Mouse (Mus musculus) neural tube, embryonic 14.5 days (tissue): ENCODE measurements around the gene Eomes. TPM values are rescaled to one million over a fixed set of nuclear protein-coding genes. Genes with fewer than 3 reads are reported as not detected.

Source experiments
- ATAC-seq: fragments of 200-750 bp; cut with Nextera tagmentation; 2 replicates; pipeline ENCODE4 v1.8.0; 2017; ENCODE audit warnings: low read depth, mild to moderate bottlenecking, moderate TSS enrichment, moderate library complexity
- H3K27ac ChIP-seq: fragments of 300-500 bp; sonication (generic); 2 replicates; pipeline ENCODE4 v1.5.1; 2014; ENCODE audit warnings: low read depth, mild to moderate bottlenecking, control low read depth, low read length, moderate library complexity, mixed read lengths
- H3K27me3 ChIP-seq: fragments of 300-500 bp; sonication (generic); 2 replicates; pipeline ENCODE4 v1.6.1; 2014; ENCODE audit warnings: low read length; ENCODE audit not compliant: control insufficient read depth, insufficient read depth
- H3K36me3 ChIP-seq: fragments of 300-500 bp; sonication (generic); 2 replicates; pipeline ENCODE4 v1.6.1; 2014; ENCODE audit warnings: low read length, mixed read lengths; ENCODE audit not compliant: control insufficient read depth, insufficient read depth
- H3K4me1 ChIP-seq: fragments of 300-500 bp; sonication (generic); 2 replicates; pipeline ENCODE4 v1.6.1; 2014; ENCODE audit warnings: low read length; ENCODE audit not compliant: control insufficient read depth, insufficient read depth
- H3K4me2 ChIP-seq: fragments of 300-500 bp; sonication (generic); 2 replicates; pipeline ENCODE4 v1.6.1; 2014; ENCODE audit warnings: mild to moderate bottlenecking, low read depth, low read length, control low read depth
- H3K4me3 ChIP-seq: fragments of 300-500 bp; sonication (generic); 2 replicates; pipeline ENCODE4 v1.5.1; 2014; ENCODE audit warnings: low read depth, low read length, control low read depth, mixed read lengths
- H3K9ac ChIP-seq: fragments of 300-500 bp; sonication (generic); replicated peaks from 2 replicates; pipeline ENCODE4 v1.6.1; 2014; ENCODE audit warnings: low read depth, mild to moderate bottlenecking, control low read depth, low read length, mixed read lengths
- H3K9me3 ChIP-seq: fragments of 300-500 bp; sonication (generic); 2 replicates; pipeline ENCODE4 v1.6.1; 2016; ENCODE audit warnings: low read length; ENCODE audit not compliant: control insufficient read depth
- WGBS: fragments of 180-500 bp; shearing (Covaris S2); extraction: QIAGEN DNeasy Blood & Tissue Kit; methylation state at CpG from one replicate; pipeline ENCODE4 v1.1.7; 2014; 5-methylcytosine and 5-hydroxymethylcytosine counted together
- polyA plus RNA-seq: library from polyadenylated mRNA; unstranded; fragments of >200 nt; fragmentation: Nextera tagmentation; extraction: Ambion mirVana; gene quantifications from 2 replicates; pipeline ENCODE4 v1.2.1, GENCODE M21; 2014

The Eomes gene
- polyA plus RNA-seq, 1 experiment from 2014 or later = not detected

DNA sequence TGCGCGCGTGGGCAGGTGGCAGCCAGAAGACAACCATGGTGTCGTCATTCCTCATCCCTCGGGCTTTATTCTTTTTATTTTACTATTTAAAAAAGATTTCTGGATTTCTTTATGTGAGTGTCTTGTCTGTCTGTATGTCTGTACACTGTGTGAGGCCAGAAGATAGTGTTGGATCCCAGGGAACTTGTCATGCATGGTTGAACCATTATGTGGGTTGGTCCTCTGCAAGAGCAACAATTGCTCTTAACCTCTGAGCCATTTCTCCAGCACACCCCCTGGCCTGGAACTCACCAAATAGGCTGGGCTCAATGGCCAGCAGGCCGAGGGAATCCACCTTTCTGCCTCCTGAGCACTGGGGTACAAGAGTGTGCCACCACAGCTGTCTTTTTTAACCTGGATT is 29.5 kb downstream of the Eomes start:
- 77% methylated on average over 6 of the region's 6 CpGs for WGBS
- Histone ChIP-seq H3K4me1 (peaks cover 10% of the 10 kb centered on the region), H3K4me2 (peak overlapping the region; percentile 99), H3K27ac (no peak overlapping the region), H3K27me3 (no peaks in the 10 kb centered on the region), H3K4me3 (peak overlapping the region; percentile 87; the same call in 1 of the 2 replicates), H3K9me3 (no peaks in the 10 kb centered on the region), H3K36me3 (no peaks in the 10 kb centered on the region), H3K9ac (peak overlapping the region; percentile 12; the same call in 1 of the 2 replicates)
- ATAC-seq = no peak

- Histone ChIP-seq H3K9ac (no peak overlapping the region), H3K4me2 (no peak overlapping the region)
Observed at GRCm38 (mm10) chr9:118508601-118509000, 30.6 kb downstream of the Eomes start.

GRCm38 (mm10) chr9:118510941-118511690 is 33.1 kb downstream of the Eomes start:
- 80% methylated on average over 15 of the region's 15 CpGs for WGBS
- no peak for ATAC-seq
- H3K27me3 ChIP-seq = no peaks in the 10 kb centered on the region
- H3K36me3 ChIP-seq = peaks cover 12% of the 10 kb centered on the region
- H3K4me3 ChIP-seq = no peak overlapping the region
- no peak overlapping the region for H3K4me2 ChIP-seq
- no peaks in the 10 kb centered on the region for H3K9me3 ChIP-seq
- peaks cover 8% of the 10 kb centered on the region for H3K4me1 ChIP-seq
- H3K9ac ChIP-seq = no peak overlapping the region
- H3K27ac ChIP-seq = no peak overlapping the region

More at GRCm38 (mm10) chr9:118508601-118509000, 30.6 kb downstream of the Eomes start:
- no peak for ATAC-seq
- WGBS = 90% methylated on average over 7 of the region's 7 CpGs
- no peaks in the 10 kb centered on the region for H3K36me3 ChIP-seq
- H3K27ac ChIP-seq = no peak overlapping the region
- no peak overlapping the region for H3K4me3 ChIP-seq
- no peaks in the 10 kb centered on the region for H3K27me3 ChIP-seq
- no peaks in the 10 kb centered on the region for H3K9me3 ChIP-seq
- peaks cover 10% of the 10 kb centered on the region for H3K4me1 ChIP-seq

DNA sequence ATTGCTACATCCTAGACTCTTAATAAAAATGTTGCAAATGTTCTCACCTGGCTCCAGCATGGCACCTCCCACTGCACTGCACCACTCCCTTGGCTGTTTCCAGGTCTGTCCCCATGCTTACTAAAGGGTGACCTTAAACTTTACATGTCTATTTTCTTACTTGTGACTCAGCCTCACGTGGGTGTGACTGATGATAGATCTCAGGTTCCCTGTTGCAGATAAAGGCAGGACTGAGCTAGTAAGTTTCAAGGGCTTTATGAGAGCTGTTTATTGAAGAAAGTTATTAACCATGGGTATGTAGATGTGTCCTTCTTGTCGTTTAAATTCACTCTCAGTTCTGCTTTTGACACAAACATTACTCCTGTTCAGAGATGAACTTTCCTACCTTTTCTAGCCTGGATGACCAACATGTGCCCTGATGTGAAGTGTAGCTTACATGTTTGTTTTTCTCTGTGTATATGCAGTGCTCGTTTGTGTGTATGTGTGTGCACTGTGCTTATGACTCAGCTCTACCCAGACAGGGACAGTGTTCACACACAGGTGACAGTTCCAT is 34.7 kb downstream of the Eomes start:
- Histone ChIP-seq H3K9me3 (no peaks in the 10 kb centered on the region), H3K9ac (no peak overlapping the region), H3K27me3 (no peaks in the 10 kb centered on the region), H3K4me2 (no peak overlapping the region), H3K36me3 (peaks cover 12% of the 10 kb centered on the region), H3K4me3 (no peak overlapping the region), H3K4me1 (peaks cover 2% of the 10 kb centered on the region), H3K27ac (no peak overlapping the region)
- no peak for ATAC-seq
- 94% methylated on average over 3 of the region's 3 CpGs for WGBS

DNA sequence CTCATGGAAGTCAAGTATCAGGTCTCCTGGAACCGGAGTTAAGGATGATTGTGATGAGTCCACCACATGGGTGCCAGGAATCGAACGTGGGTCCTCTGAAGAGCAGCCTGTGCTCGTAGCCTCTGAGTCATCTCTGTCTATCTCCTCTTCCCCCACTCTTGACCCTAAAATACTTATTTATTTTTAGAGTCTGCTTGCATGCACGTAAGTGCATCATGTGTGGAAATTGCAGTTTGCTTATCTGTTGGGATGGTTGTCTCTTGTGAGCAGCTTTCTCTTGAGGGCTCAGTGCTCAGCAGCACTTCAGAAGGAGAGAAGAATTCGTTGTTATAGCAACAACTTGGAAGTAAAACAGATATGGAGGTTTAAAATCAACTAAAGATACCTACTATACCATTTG is 37.5 kb downstream of the Eomes start:
- Histone ChIP-seq H3K27ac (no peak overlapping the region), H3K36me3 (peaks cover 12% of the 10 kb centered on the region), H3K27me3 (no peaks in the 10 kb centered on the region), H3K9ac (no peak overlapping the region), H3K4me2 (no peak overlapping the region), H3K4me3 (no peak overlapping the region), H3K9me3 (no peaks in the 10 kb centered on the region), H3K4me1 (0 out of 2 replicates have a peak, but pooled peaks cover 2% of the 10 kb centered on the region)
- over 99% methylated on average over 6 of the region's 6 CpGs for WGBS
- ATAC-seq = no peak

DNA sequence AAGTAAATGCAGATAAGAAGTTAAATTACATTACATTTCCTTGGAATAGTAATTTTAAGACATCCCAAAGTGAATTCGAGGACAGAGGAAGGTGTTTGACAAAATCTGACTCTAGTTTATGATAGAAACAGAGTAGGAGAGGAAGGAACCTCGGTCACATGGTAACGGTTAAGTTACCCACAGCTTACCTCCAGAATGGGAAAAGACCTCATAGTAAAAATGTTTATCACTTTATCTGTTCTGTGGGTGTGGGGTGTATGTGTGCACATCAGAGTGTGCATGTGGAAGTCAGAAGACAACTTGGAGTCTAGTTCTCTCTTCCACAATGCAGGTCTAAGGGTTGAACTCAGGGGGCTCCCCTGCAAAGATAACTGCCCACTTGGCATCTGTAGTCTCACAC is 38.1 kb downstream of the Eomes start:
- 0 out of 2 replicates have a peak, but pooled peaks cover 2% of the 10 kb centered on the region for H3K4me1 ChIP-seq
- H3K36me3 ChIP-seq = peaks cover 12% of the 10 kb centered on the region
- no peak overlapping the region for H3K4me2 ChIP-seq
- no peaks in the 10 kb centered on the region for H3K27me3 ChIP-seq
- H3K9ac ChIP-seq = no peak overlapping the region
- ATAC-seq = no peak
- H3K4me3 ChIP-seq = no peak overlapping the region
- over 99% methylated on average over 3 of the region's 3 CpGs for WGBS
- no peak overlapping the region for H3K27ac ChIP-seq
- no peaks in the 10 kb centered on the region for H3K9me3 ChIP-seq

DNA sequence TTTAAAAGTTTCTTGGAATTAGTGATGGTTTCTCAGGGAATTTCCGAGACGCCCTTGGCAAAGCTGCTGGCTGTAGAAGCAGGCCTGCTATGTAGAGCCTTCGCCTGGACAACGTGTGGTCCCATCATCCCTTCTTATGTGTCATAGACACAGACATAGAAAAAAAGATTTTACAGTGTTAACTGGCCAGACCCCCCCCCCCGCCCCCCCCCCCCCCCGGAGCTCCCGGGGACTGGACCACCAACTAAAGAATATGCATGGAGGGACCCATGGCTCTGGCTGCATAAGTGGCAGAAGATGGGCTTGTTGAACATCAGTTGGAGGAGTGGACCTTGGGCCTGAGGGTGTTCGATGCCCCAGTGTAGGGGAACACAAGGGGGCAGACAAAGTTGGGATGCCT is 39.6 kb downstream of the Eomes start:
- no peaks in the 10 kb centered on the region for H3K9me3 ChIP-seq
- H3K9ac ChIP-seq = no peak overlapping the region
- 0 out of 2 replicates have a peak, but pooled peaks cover 2% of the 10 kb centered on the region for H3K4me1 ChIP-seq
- ATAC-seq = no peak
- H3K27me3 ChIP-seq = no peaks in the 10 kb centered on the region
- H3K4me3 ChIP-seq = no peak overlapping the region
- WGBS = 88% methylated on average over 7 of the region's 8 CpGs
- peaks cover 12% of the 10 kb centered on the region for H3K36me3 ChIP-seq
- no peak overlapping the region for H3K27ac ChIP-seq
- H3K4me2 ChIP-seq = no peak overlapping the region

DNA sequence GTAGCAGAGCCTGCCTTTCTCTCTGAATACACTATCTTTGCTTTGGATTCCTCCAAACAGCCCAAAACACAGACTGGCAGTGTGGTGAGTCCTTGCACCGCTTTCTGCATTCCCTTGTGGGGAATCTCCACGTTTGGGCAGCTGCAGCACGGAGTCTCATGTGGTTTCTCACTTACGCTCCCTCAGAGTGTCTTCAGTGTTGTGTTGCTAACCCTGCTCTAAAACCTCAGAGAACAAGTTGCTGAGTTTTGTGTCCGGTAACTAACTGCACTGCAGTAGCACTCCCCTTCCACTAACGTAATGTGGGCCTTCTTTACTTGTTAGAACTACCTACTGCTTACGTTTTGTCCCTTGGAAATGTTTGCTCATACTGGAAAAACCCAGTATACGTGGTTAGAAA is 41.1 kb downstream of the Eomes start:
- no peak for ATAC-seq
- H3K4me2 ChIP-seq = no peak overlapping the region
- 79% methylated on average over 8 of the region's 8 CpGs for WGBS
- no peak overlapping the region for H3K9ac ChIP-seq
- H3K36me3 ChIP-seq = peaks cover 16% of the 10 kb centered on the region
- H3K27ac ChIP-seq = no peak overlapping the region
- no peak overlapping the region for H3K4me3 ChIP-seq
- no peaks in the 10 kb centered on the region for H3K9me3 ChIP-seq
- H3K4me1 ChIP-seq = 0 out of 2 replicates have a peak, but pooled peaks cover 2% of the 10 kb centered on the region
- H3K27me3 ChIP-seq = no peaks in the 10 kb centered on the region

DNA sequence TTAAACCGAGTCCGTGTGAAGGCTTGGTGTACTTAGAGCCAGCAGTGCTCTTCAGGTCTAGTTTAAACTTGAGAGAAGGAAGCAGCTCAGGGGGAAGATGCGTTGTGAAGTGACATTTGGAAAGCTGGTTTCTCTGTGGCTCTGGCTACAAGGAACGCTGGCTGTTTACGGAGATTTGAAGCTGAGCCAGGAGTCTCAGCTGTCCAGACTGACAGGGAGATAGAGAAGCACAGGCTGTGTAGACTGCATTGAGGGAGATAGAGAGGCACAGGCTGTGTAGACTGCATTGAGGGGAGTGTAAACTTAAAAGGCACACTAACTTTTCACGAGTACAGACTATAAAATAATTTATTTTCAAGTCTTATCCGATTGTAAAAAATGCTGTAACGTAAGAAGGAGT is 42.0 kb downstream of the Eomes start:
- Histone ChIP-seq H3K36me3 (peaks cover 13% of the 10 kb centered on the region), H3K4me2 (no peak overlapping the region), H3K4me1 (0 out of 2 replicates have a peak, but pooled peaks cover 2% of the 10 kb centered on the region), H3K27me3 (no peaks in the 10 kb centered on the region), H3K4me3 (no peak overlapping the region), H3K27ac (no peak overlapping the region), H3K9me3 (no peaks in the 10 kb centered on the region), H3K9ac (no peak overlapping the region)
- 59% methylated on average over 8 of the region's 8 CpGs for WGBS
- no peak for ATAC-seq
